Mouse (Mus musculus) cerebellum, adult 9-10 months (tissue): Measurements from ENCODE around the gene Cd3d.

ENCODE experiments used
- DNase-seq: peaks from one replicate; pipeline ENCODE4 v3.0.0; 2022

Cd3d gene

DNA sequence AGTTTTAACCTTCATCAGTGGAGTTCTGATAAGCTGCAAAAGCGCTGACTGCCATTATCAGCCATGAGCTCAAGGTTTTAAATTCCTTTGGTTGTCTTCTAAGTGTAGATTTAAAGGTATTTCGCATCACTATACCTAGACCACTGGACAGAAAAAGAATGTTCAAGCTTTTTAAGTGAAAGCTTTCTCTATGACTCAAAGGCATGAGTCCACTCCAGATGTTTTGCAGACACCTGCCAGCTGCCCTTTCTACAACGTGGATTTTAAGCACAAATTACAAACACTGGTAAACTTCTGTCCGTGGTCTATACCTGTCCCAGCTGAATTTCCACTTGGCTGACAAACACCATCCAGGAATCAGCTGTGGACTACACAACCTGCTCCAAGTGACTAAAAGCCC, 13.4 kb downstream of the Cd3d start:
- no peak for DNase-seq

DNA sequence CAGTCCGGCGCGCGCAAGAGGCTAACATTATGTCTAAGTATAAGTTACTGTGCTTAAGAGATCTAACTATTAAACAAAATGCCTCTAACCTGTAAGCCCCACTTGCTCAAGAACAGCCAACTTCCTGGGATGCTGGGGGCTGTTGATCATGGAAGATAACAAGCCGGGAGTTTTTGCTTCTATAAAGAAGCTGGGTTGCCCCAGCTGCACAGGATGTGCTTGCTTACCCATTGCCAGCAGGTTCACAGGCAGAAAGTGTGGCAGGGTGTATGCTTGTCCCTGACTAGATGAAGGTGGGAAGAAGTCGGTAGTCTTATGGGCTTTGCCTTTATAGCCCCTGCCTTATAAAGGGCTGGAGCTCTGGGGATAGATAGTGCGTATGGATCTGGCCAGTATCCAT, 15.0 kb downstream of the Cd3d start:
- DNase-seq, result no peak

DNA sequence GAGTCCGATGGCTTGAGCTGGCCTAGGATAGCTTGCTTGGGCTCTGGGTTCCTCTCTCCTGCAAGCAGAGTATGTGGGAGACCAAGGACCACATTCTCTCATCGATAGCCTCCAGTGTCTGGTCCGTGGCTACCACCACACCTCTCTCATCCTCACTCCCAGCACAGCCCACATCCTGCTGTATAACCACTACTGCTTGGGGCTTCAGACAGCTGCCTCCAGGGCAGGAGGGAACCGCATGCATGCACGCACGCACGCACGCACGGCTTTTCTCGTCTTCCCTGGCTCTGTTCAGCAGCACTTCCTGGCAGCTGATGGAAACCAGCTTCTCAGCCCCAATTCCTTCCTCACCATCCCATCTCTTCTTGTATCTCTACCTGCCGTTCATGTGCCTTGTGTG, 16.6 kb downstream of the Cd3d start:
- no peak for DNase-seq

DNA sequence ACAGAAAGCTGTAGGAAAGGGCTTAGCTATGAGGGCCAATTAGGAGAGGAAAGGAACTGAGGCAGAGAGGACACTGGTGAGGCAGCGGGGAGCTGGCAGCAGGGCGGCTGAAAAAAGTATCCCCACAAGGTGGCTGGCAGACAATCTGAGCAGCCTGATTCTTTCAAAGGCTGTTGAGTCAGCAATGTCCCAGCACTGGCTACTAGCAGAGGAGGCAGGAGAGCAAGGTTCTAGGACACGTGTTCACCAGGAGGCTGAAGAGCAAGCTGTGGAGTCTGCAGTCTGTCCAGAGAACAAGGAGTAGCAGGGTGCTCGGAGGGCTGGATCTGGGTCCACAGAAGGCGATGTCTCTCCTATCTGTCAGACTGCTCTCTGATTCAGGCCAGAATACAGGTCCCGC, 17.6 kb downstream of the Cd3d start:
- peak; percentile 70 for DNase-seq

DNA sequence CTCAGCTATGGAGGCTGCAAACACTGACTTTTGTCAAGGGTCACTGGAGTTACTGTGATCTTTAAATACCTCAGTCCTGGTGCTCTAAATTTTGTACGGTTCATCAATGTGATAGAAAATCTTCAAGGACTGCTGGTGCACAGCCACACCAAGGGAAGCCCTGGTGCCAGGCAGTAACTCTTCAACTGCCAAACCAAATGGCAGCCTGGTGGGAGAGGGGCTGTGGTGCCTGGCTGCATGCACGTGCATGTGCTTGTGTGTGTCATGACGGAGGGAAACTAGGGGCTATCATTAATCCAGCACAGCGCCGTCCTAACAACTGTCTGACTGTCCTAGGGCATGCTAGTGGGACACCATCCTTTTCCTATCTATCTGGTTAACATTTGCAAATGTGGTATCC, 18.2 kb downstream of the Cd3d start:
- no peak for DNase-seq

DNA sequence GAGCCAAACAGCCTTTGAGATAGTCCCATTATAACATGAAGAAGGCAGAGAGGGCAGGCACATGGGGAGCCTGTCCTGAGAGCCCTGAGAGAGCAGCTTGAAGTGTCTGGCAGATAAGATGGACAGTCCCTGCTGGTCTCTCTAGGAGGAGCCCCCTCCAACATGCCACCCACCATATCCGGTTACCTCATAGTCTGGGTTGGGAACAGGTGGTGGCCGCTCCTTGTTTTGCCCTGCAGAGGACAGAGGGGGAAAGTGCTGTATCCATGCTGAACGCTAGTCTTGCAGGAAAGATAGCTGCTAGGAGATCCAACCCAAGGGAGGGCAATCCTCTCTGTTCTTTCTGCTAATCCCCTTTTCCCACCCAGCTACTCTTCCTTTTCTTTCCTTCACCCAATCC, 18.7 kb downstream of the Cd3d start:
- DNase-seq, result no peak

DNA sequence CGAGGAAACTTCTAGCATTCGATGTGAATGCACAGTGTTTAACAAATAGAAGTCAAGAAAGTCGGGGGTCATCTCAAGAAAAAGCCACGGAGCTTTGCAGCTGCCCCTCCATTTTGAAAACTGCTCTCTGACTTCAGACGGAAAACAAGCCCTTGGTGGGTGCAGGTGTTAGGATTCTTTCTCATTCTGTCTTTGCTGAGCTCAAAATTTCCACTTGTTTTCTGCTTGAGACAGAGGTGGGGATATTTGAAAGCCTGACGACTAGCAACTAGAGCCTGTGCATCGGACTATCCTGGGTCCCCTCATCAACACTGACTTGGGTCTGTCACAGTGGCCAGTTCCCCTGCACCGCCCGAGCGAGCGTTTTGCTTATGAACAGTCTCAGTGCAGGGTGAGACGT, 25.8 kb downstream of the Cd3d start:
- DNase-seq, result no peak

DNA sequence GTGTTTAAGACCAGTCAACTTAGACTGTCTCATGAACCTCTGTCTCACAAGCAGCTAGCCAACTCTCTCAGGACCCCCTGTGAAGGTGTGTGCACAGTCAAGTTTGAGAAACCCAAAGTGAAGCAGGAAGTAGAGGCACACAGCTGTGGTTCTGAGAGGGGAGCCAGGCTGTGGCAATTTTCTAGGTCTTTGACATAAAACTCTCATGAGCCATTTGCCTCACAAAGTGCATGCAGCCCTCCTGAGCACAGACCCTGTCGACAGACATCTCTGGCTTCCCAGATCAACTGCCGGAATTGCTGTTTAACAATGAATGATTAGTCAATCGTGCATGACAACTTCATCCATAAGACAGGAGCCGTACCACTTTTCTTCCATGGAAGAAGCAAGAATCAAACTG, 26.8 kb downstream of the Cd3d start:
- DNase-seq, result no peak

DNA sequence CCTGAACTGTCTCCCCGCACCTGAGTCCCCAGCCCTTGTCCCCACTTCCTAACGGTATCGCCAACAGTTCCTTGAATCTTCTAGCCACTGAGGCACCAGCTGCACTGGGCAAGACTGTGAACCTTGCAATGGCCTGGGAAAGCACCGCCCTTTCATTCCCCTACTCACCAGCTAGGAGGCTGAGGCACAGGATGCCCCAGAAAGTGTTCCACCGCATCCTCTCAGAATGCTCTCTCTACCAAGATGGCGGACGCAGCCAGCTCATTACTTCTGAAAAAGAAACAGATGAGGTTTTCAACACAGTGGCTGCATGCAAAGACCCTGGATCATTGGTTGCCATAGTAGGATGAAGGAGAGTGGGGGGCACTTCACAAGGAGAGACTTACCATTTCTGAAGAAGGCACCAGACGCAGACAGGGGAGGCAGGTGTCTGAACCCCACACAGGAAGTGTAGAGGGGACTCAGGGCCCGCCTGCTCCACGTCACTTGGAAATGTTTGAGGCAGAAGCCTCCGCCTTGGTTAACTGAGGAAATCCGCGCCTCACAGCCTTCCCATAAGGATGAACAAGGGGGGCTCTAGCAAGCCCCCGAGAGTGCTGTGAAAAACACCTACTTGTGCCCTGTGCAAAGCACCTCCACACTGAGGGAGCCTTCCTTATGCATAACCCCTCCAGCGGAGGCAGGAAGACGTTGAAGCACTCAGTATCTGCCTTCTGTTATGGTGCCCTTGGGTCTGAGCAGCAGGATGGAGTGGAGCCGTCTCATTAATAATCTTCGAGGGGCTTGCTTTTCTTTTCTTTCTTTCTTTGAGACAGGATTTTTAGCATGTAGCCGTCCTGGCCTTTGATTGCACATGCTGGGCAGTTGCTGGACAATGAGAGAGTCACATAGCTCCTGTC, 27.8 kb downstream of the Cd3d start, which contains the start of gene Cd3e:
Gene Cd3e (minus strand): TSS at position 448 of the 899 bp plus-strand sequence.
- DNase-seq, result no peak

DNA sequence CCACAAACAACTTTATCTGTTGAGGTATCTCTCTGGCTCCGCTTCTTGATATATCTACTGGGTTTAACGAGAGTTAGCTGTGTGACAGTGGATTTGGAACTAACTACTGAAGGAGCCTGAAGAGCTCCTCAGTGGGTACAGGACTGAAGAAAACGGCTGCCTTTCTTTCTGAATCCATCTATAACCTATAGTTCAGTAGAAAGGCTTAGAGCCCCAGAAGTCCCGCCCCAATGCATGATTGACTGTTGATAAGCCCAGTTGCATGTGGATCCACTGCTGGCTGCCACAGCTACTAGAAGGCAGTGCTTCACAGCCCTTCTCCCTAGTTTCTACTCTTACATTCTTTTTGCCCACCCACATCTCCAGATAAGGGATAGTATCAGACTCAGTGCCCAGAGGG, 28.9 kb downstream of the Cd3d start:
- no peak for DNase-seq

DNA sequence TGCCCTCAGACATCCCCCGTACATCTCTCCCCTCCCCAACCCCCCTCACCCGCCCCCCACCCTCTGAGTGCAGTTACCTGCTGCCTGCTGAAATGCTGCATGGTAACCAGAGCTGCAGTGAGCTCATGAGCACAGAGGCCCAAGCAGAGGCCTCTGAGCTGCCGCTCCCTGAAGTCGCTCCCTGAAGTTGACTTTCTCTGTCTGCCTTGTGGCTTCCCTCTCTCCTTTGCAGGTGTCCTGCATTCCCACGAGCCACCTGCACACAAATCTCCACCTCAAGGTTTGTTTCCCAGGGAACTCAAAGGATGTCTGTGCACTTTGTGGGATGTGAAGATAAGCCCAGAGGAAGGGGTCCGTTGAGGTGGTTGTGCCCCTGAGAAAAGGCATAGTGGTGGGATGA, 29.7 kb downstream of the Cd3d start:
- DNase-seq, result no peak

DNA sequence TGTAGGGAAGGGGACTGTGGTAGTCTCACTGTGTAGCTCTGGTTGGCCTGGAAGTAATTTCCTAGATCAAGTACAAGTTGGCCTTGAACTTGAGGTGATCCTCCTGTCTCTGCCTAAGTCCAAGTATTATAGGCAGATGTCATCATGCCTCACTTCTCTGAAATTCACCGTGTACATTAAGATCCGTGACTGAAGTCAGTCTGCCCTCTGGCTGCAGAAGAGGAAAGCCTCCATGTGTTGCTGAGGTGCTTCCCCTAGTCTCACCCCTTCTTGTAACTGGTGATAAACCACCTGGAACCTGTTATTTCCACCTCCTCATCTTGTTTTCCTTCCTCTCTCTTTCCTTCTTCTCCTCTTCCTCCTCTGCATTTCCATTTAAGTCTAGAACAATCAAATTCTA, 33.3 kb downstream of the Cd3d start:
- no peak for DNase-seq

DNA sequence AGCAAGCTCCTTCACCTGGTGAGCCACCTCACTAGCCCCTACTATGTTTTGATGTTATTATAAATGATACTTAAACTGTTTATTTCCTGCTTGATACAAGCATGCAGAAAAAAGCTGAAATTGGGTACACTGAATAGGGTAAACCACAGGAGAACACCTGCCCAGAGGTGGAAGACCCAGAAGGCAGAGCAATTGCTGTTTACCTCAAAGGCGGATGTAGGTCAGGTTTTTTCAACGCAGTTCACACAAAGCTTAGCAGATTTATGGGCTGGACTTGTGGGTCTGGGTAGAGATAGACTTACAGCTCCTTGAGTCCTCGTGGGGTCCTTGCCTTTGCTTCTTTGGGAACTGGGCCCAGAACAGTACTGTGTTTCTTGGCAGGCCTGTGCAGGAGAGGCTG, 34.3 kb downstream of the Cd3d start:
- no peak for DNase-seq

DNA sequence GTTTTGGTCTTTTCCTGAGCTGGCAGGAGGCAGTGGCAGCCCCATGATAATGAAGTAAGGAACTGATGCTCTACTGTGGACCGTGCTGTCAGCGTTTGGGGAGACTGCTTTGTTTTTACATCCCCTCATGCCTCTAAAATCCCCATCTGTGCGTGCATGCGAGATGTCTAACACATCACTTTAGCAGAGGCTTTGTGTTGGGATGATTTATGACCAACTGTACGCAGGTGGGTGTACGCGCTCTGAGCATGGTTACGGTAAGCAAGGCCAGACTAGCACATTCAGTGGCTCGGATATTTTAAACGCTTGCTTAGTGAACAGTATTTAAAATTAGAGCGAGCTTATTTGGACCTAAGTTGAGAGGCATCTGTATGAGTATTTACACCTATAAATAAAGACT, 36.4 kb downstream of the Cd3d start:
- DNase-seq, result no peak

DNA sequence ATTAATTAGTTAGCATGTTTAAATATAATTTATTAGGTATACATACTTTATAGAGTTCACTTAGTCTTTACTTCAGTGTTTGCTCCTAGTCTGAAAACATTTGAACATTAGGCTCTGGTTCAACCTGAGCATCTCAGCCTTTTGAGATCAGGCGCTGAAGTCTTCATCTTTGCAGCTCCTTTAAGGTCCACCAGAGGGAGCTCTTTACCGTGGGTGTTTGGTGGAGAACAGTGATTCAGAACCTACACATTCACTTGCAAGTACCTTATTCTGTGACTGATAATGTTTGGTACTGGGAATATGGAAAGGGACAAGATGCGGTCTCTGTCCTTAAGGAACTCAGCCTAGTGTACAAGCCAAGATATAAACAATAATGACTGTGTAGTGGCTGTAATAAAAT, 41.2 kb downstream of the Cd3d start:
- DNase-seq, result peak; percentile 78

DNA sequence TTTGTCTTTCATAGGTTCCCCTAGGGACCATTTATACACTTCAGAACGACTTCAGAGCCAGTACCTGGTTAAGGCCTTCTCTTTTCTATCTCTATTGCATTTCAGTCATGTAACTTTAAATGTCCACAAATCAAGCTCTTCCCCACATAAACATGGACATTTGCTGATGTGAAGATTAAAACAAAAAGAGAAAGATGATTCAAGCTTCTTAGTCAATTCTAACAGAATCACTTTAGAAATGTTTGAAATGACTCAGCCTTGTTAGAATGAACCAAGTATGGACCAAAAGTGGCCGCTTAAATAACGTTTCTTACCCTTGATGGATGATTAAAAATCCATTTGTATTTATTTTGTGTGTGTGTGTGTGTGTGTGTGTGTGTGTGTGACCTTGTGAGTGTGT, 42.1 kb downstream of the Cd3d start:
- no peak for DNase-seq

DNA sequence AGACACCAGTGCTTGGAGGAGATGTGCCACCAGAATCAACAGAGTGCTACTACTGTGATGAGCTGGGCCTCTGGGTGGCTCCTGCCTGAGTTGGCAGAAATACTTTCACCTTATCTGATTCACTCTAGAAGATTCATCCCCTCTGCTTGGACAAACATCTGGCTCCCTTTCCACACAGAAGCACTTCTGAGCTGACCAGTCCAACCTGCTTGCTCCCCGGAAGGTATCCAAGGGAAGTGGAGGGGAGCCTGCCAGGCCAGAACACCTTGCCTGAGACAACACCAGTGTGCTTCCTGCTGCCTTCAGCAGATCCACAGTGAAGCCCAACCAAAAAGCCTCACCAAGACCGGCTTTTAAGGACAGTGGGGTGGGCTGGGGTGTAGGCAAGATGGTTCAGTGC, 42.6 kb downstream of the Cd3d start:
- DNase-seq, result no peak

DNA sequence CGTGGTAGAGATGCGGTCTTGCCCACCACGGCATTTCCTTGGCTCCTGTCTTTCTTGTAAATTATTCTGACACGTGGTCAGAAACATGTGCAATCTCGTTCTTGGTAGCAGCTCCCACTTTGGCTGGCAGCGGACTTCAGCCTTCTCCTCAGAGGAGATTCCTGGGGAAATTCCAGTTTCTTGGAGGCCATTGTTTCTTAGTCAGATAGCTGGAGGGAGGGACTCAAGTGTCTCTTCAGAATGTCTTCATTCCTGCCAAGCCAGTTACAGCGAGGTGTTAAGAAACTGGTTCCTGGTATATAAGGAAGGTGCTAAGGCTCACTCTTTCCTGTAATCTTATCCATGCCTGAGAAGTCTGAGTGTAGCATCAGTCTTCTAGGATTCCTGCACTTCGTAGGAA, 45.8 kb downstream of the Cd3d start:
- DNase-seq, result no peak

DNA sequence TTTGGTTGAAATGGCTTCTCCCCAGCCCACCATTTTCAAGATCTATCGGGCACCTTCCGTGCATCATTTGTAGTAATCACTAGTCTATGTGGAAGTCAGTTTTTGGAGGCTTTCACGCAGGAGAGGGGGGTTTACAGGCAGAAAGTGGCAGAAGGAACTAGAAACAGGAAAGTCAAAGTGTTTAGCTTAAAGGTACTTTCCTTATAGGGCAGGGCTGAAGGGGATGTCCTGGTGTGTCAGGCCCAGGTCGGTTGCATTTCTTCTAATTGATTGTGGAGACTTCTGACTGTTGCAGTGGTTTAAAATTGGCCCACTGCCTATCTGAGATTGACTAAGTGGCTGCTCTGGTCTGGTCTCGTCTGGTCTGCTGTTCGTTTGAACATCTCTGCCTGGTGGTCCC, 48.8 kb downstream of the Cd3d start:
- no peak for DNase-seq

DNA sequence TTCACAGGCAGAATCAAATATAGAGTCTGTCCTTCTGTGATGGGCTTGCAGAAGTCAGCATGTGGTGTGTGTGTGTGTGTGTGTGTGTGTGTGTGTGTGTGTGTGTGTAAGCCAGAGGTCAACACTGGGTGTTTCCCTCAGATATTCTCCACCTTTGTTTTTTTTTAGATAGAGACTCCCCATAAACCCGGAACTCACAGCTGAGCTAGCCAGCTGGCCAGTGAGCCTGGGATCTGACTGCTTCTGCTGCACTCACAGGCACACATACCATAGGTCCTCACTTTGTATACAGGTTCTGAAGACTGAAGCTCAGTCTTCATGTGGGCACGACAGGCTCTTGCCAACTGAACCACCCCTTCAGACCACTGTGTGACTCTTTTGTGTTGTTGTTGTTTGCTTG, 50.7 kb downstream of the Cd3d start:
- no peak for DNase-seq

DNA sequence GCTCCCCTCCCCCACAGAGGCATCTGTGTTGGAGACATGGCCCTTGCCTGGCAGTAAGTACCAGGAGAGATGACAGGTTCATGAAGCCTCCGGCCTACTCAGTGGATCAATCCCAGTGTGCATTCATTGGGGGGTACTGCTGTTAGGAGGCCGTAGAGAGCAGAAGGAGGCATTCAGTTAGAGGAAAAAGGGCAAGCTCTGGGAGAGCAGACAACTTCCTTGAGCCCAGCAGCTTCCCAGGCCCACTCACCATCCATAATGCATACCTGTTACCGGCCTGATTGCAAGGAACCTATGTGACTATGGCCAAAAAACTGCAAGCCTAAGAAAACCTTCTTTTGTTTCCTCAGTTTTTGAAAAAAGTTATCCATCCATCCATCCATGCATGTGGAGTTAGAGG, 52.9 kb downstream of the Cd3d start:
- no peak for DNase-seq
